Mouse (Mus musculus) lung, embryonic 15.5 days (tissue): ENCODE results near the gene Iqsec1. TPM values are rescaled to one million over a fixed set of nuclear protein-coding genes. Genes with fewer than 3 reads are reported as not detected.

ENCODE experiments used
- ATAC-seq: fragments of 200-750 bp; cut with Nextera tagmentation; 2 replicates; pipeline ENCODE4 v1.8.0; 2017; ENCODE audit warnings: moderate number of reproducible peaks, borderline replicate concordance; ENCODE audit not compliant: low FRiP score, low TSS enrichment; ENCODE audit errors: extremely low read depth
- H3K27ac ChIP-seq: fragments of 300-500 bp; sonication (generic); 2 replicates; pipeline ENCODE4 v1.5.1; 2015; ENCODE audit warnings: moderate library complexity, mild to moderate bottlenecking, inconsistent platforms
- H3K27me3 ChIP-seq: fragments of 300-500 bp; sonication (generic); 2 replicates; pipeline ENCODE4 v1.6.1; 2015; ENCODE audit warnings: inconsistent platforms
- H3K36me3 ChIP-seq: fragments of 300-500 bp; sonication (generic); 2 replicates; pipeline ENCODE4 v1.6.1; 2015; ENCODE audit warnings: inconsistent platforms
- H3K4me1 ChIP-seq: fragments of 300-500 bp; sonication (generic); 2 replicates; pipeline ENCODE4 v1.6.1; 2015; ENCODE audit warnings: inconsistent platforms
- H3K4me2 ChIP-seq: fragments of 300-500 bp; sonication (generic); 2 replicates; pipeline ENCODE4 v1.6.1; 2015; ENCODE audit warnings: inconsistent platforms, mild to moderate bottlenecking, moderate library complexity
- H3K4me3 ChIP-seq: fragments of 300-500 bp; sonication (generic); 2 replicates; pipeline ENCODE4 v1.5.1; 2015; ENCODE audit warnings: mild to moderate bottlenecking, inconsistent platforms
- H3K9ac ChIP-seq: fragments of 300-500 bp; sonication (generic); 2 replicates; pipeline ENCODE4 v1.6.1; 2015; ENCODE audit warnings: inconsistent platforms
- H3K9me3 ChIP-seq: fragments of 300-500 bp; sonication (generic); 2 replicates; pipeline ENCODE4 v1.6.1; 2016; ENCODE audit warnings: inconsistent platforms
- WGBS: fragments of 180-500 bp; shearing (Covaris S2); methylation state at CpG from one replicate; pipeline ENCODE4 v1.1.7; 2015; 5-methylcytosine and 5-hydroxymethylcytosine counted together
- polyA plus RNA-seq: library from polyadenylated mRNA; unstranded; fragments of >200 nt; fragmentation: Nextera tagmentation; extraction: Ambion mirVana; gene quantifications from 2 replicates; pipeline ENCODE4 v1.2.1, GENCODE M21; 2015

Iqsec1 gene
- polyA plus RNA-seq, 1 experiment from 2014 or later: 12.3 TPM

DNA sequence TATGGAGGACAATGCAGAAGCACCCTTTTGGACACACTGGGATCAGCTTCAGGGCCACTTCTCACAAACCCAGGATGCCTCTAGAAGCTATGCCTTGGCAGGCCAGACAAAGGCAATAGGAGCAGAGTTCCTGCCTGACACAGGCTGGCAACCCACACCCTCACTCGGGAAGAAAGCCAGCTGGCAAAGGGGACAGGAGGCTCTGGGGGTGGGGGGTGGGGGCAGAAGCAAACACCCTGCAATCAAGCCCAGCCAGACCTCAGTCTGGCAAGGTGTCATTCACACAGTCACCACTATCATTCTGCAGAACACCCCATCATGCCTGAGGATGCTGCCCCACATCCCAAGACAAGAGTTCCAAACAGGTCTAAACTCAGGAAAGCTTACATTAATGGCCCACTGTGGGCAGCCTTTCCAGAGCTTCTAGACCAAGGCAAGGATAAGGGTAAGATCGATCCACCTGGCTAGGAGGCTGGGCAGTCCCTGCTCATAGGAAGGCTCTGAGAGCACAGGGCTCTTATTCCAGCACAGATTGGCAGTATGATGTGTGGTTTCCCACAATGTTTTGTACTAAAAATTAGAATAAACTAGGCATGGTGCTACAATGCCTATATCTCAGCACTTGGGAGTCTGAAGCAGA, 283.7 kb downstream of the Iqsec1 start:
- Histone ChIP-seq H3K9ac (no peak overlapping the region), H3K4me2 (no peak overlapping the region), H3K27me3 (no peaks in the 10 kb centered on the region), H3K4me1 (peaks cover 82% of the 10 kb centered on the region), H3K36me3 (no peaks in the 10 kb centered on the region), H3K9me3 (no peaks in the 10 kb centered on the region), H3K27ac (peak overlapping the region; percentile 81; the same call in 1 of the 2 replicates), H3K4me3 (no peak overlapping the region)
- ATAC-seq: no peak
- 67% methylated on average over 2 of the region's 2 CpGs for WGBS

DNA sequence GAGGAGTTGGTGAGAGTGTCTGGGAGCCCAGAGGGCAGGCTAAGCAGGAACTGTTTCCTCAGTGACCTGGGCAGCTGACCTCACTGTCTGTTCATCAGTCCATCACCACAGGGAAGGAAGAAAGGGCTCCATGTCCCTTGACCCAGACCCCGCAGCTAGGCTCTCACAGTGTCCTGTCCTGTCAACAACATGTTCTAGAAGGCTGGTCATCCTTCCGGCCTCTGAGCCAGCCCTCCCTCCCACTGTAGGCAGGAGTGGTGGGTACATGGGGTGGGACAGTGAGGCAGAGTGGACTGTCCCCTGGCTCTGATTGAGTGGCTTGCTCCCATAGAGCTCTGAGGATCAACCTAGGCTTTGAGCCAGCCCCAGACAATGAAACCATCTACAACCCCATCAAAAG, 284.7 kb downstream of the Iqsec1 start:
- Histone ChIP-seq H3K36me3 (no peaks in the 10 kb centered on the region), H3K4me3 (no peak overlapping the region), H3K27ac (peak overlapping the region; percentile 81), H3K27me3 (no peaks in the 10 kb centered on the region), H3K9ac (no peak overlapping the region; the same call in 1 of the 2 replicates), H3K9me3 (no peaks in the 10 kb centered on the region), H3K4me2 (no peak overlapping the region), H3K4me1 (peaks cover 75% of the 10 kb centered on the region)
- 33% methylated on average over 2 of the region's 2 CpGs for WGBS
- no peak for ATAC-seq

DNA sequence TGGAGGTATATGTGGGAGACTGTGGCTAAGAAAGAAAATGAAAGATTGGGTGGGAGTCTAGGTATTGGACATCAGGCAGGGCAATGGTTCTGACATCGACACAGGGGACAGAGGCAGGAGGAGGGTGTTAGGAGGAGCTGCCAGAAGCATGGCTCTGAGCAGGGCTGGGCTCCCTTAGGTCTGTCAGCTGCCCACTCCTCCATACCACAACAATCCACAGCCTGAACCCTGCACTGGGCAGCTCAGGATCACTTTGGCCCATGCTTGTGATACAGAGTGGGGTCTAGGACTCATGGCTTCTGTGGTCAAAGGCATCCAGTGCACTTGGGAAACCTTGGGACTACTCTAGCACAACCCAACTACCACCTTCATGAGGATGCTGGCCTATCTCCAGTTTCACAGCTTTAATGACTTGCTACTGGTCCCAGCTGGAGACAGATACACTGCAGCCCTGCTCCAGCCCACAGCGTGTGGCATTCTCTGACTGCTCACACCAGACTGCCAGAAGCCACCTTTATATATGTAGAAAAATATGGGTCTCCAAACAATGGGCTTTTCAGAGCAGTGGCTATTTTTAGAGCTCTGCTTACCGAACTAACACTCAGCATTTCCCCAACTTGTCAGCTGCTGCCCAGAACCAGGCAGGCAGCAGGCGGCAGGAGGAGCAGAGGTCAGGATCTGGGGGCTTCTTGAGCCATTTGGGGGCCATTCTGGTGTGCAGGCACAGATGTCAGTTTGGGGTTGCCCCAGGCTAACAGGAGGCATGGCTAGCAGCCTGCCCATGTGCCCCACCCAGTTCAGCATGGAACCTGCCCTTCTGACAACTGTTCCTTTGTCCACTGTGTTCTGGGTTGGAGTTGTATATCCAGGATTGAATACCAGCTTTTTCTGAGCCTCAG, 285.4 kb downstream of the Iqsec1 start:
- no peaks in the 10 kb centered on the region for H3K27me3 ChIP-seq
- no peaks in the 10 kb centered on the region for H3K36me3 ChIP-seq
- H3K9ac ChIP-seq: no peak overlapping the region; the same call in 1 of the 2 replicates
- H3K4me1 ChIP-seq: peaks cover 72% of the 10 kb centered on the region
- no peak overlapping the region for H3K4me2 ChIP-seq
- H3K9me3 ChIP-seq: no peaks in the 10 kb centered on the region
- 21% methylated on average over 4 of the region's 4 CpGs for WGBS
- no peak overlapping the region for H3K4me3 ChIP-seq
- ATAC-seq: peak; percentile 21; the same call in 1 of the 2 replicates
- H3K27ac ChIP-seq: peak overlapping the region; percentile 81

DNA sequence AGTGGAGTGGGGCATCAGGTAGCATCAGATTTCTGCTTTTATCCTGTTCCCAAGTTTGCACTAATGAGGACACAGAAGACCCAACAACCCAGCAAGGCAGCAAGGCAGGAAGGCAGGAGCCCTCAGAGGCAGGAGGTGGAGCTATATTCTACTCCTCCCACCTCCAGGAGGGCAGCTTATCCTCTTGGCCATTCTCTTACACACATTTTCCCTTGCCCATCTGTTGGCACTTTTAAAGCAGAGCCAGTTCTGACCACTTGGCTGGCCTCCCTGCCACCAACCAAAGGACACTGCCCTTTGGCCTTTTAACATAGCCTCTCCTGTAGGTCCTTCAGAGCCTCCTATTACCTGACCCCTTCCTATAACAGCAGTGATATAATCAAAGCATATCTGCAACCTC, 286.3 kb downstream of the Iqsec1 start:
- Histone ChIP-seq H3K4me3 (no peak overlapping the region), H3K4me1 (peaks cover 63% of the 10 kb centered on the region), H3K4me2 (no peak overlapping the region), H3K9me3 (no peaks in the 10 kb centered on the region), H3K36me3 (no peaks in the 10 kb centered on the region), H3K27me3 (no peaks in the 10 kb centered on the region), H3K9ac (no peak overlapping the region), H3K27ac (no peak overlapping the region)
- no peak for ATAC-seq

DNA sequence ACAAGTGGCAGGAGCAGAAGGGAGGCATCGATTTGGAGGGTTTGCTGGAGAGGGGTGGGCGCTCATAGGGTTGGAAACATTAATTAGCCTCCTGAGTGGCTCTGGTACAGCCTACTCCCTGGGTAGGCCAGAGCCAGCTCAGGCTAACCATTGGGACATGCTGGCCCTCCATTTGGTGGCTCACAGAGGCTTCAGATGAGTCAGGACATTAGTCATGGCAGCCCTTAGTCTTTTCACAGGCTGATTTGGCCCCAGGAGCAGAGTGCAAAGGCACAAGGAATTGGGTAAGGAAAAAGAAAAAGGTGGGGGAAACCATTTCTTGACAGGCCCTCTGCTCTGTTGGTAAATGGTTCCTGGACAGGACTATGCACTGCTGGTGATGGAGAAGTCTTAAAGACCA, 287.1 kb downstream of the Iqsec1 start:
- Histone ChIP-seq H3K27me3 (no peaks in the 10 kb centered on the region), H3K4me3 (no peak overlapping the region), H3K9ac (no peak overlapping the region), H3K36me3 (no peaks in the 10 kb centered on the region; the same call in 1 of the 2 replicates), H3K9me3 (no peaks in the 10 kb centered on the region), H3K4me1 (peaks cover 55% of the 10 kb centered on the region), H3K4me2 (no peak overlapping the region), H3K27ac (no peak overlapping the region)
- ATAC-seq: no peak
- WGBS: 88% methylated on average over 2 of the region's 2 CpGs

DNA sequence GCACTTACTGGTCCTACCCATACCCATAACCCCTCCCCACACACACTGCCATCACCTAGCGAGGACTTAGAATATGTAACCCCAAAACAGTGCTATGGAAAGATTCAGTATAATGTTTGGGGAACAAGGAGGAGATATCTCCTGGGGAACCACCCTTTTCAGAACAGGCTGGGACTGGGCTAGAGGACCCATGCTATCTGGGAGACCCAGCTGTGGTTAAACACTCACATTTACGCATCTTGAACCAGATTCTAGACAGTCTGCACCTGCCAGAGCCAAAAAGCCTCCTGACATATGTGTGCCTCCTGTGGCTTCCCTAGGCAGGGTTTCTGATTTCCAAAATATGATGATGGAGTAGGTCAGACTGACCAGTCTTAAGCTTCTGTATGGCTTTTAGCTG, 287.7 kb downstream of the Iqsec1 start:
- no peak overlapping the region for H3K4me2 ChIP-seq
- WGBS: 86% methylated on average over 2 of the region's 2 CpGs
- H3K27me3 ChIP-seq: no peaks in the 10 kb centered on the region
- no peaks in the 10 kb centered on the region; the same call in 1 of the 2 replicates for H3K36me3 ChIP-seq
- H3K9ac ChIP-seq: no peak overlapping the region
- H3K9me3 ChIP-seq: no peaks in the 10 kb centered on the region
- ATAC-seq: no peak
- peaks cover 48% of the 10 kb centered on the region for H3K4me1 ChIP-seq
- no peak overlapping the region for H3K27ac ChIP-seq
- H3K4me3 ChIP-seq: no peak overlapping the region

DNA sequence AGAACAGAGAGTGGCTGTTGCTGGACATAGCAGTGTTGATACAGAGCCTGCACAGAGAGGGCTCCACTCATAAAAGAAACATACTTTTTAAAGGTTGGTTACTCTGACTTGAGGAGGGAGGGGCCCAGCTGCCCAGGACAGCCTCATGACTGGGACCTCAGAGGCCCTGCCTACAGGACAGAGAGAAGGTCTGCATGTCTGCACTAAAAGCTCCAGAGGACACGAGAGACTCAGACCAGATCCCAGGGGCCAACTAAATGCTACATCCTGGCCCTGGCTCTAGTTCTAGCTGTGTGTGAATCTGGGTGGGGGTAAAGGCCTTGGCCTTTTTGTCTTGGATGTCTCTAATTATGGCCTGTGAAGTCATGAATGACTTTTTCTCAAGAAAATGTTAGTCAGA, 288.4 kb downstream of the Iqsec1 start:
- 60% methylated on average over 1 of the region's 1 CpGs for WGBS
- H3K4me2 ChIP-seq: no peak overlapping the region
- H3K36me3 ChIP-seq: no peaks in the 10 kb centered on the region; the same call in 1 of the 2 replicates
- H3K9ac ChIP-seq: no peak overlapping the region
- no peak overlapping the region for H3K27ac ChIP-seq
- H3K4me1 ChIP-seq: peaks cover 42% of the 10 kb centered on the region
- H3K9me3 ChIP-seq: no peaks in the 10 kb centered on the region
- no peak overlapping the region for H3K4me3 ChIP-seq
- no peaks in the 10 kb centered on the region for H3K27me3 ChIP-seq
- ATAC-seq: no peak

DNA sequence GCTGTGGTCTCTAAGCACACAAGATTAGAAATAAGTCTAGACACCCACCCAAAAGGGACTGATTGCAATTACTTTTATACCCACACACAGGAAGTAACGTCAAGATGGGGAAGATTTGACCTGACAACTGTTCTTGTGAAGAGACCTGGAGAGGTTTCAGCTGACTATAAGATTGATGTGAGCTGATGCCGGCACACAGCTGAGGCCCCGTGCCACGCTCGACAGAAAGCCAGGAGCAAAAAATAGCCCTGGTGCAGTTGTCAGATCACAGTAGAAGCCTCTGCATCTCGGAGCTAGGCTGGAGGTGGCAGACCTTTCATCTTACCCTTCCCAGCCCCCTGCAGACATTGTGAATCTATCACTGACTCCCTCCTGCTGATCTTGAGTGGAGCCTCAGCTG, 289.6 kb downstream of the Iqsec1 start:
- peaks cover 9% of the 10 kb centered on the region for H3K36me3 ChIP-seq
- H3K4me1 ChIP-seq: peaks cover 29% of the 10 kb centered on the region
- no peaks in the 10 kb centered on the region for H3K9me3 ChIP-seq
- H3K4me2 ChIP-seq: no peak overlapping the region
- H3K4me3 ChIP-seq: no peak overlapping the region
- H3K27me3 ChIP-seq: no peaks in the 10 kb centered on the region
- H3K27ac ChIP-seq: no peak overlapping the region
- 51% methylated on average over 6 of the region's 6 CpGs for WGBS
- no peak overlapping the region for H3K9ac ChIP-seq
- no peak for ATAC-seq

DNA sequence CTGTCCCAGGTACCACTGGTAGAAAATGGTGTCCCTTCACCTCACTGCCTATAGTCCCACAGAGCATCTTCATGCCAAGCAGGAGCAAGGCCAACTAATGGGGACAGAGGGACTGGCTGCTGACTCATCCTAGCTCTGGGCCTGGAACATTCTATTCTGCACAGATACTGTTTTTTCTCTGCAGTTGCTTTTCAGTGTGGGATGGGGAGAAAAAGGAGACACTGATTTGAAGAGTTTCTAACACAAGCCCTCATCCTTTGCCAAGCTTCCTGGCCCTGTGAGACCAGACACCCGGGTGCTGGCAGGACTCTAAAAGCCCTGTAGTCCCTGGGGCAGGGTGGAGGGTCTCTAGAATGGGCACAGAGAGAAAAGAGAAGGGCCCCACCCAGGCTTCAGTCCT, 292.7 kb downstream of the Iqsec1 start:
- no peak overlapping the region for H3K4me2 ChIP-seq
- H3K4me3 ChIP-seq: no peak overlapping the region
- H3K4me1 ChIP-seq: peaks cover 3% of the 10 kb centered on the region; the same call in 1 of the 2 replicates
- no peak overlapping the region for H3K27ac ChIP-seq
- H3K36me3 ChIP-seq: peaks cover 31% of the 10 kb centered on the region
- no peak for ATAC-seq
- WGBS: 75% methylated on average over 1 of the region's 1 CpGs
- no peaks in the 10 kb centered on the region for H3K9me3 ChIP-seq
- no peaks in the 10 kb centered on the region for H3K27me3 ChIP-seq
- H3K9ac ChIP-seq: no peak overlapping the region

DNA sequence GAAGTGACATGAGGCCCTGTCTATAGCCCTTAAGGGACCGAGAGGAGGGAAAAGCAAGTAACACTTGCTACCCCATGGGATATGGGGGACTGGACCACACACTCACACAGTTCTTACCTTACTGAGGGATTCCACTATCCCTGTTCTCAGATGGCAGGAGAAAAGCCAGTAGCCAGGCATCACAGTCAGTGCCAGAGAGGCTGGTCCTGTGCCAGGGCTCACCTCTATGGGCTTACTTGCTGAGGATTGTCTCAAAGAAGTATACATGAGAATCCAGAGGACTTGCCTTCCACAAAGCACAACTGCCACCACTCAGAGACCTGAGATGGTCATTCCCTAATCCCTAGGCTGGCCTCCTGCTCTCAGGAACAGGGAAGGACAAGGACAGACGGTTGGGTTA, 296.1 kb downstream of the Iqsec1 start:
- no peak for ATAC-seq
- WGBS: 67% methylated on average over 2 of the region's 2 CpGs
- Histone ChIP-seq H3K4me2 (no peak overlapping the region), H3K27ac (no peak overlapping the region), H3K36me3 (peaks cover 62% of the 10 kb centered on the region), H3K9ac (no peak overlapping the region), H3K27me3 (no peaks in the 10 kb centered on the region), H3K4me1 (peaks cover 9% of the 10 kb centered on the region; the same call in 1 of the 2 replicates), H3K4me3 (no peak overlapping the region), H3K9me3 (no peaks in the 10 kb centered on the region)

DNA sequence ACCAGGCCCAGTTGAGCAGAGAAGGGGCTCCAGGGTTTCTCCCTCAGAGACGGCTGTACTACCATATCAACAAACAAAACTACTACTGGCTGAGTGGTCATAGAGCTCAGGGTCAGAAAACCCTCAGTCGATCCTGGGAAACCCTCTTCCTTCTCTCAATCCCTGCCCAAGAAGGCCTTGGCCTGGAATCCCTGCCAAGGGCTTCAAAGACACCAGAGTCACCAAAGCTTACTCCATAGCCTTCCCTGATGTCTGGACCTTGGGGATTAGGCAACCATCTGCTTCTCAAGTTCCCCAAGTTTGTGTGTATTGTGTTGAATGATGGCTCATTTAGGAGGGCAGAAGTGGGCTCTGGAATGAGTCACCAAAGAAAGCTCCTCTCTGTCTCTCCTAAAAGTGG, 296.6 kb downstream of the Iqsec1 start:
- H3K4me1 ChIP-seq: peaks cover 9% of the 10 kb centered on the region; the same call in 1 of the 2 replicates
- H3K9me3 ChIP-seq: no peaks in the 10 kb centered on the region
- H3K9ac ChIP-seq: no peak overlapping the region
- H3K4me3 ChIP-seq: no peak overlapping the region
- ATAC-seq: no peak
- no peaks in the 10 kb centered on the region for H3K27me3 ChIP-seq
- no peak overlapping the region for H3K4me2 ChIP-seq
- H3K36me3 ChIP-seq: peaks cover 67% of the 10 kb centered on the region
- 65% methylated on average over 2 of the region's 2 CpGs for WGBS
- H3K27ac ChIP-seq: no peak overlapping the region

DNA sequence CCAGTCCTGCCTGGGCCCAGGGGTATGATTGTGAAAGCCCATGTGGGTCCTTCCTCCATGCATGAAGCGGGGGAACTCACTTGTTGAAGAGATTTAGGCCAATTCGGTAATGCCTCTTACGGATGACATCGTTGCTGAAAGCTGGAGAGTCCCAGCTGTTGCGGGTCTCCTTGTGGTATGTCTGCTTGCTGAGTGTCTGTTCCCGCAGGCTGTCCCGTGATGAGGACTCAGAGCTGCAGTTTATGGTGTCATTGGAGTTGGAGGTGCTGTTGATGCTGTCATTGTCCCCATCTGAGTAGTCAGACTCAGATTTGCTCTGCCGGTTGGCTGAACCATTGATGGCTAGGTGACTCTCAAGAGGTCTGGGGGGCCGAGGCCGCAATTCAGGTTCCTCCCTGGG, 299.0 kb downstream of the Iqsec1 start:
- peaks cover 9% of the 10 kb centered on the region; the same call in 1 of the 2 replicates for H3K4me1 ChIP-seq

More for the DNA sequence above, 299.0 kb downstream of the Iqsec1 start:
- Histone ChIP-seq H3K27ac (no peak overlapping the region), H3K9ac (no peak overlapping the region), H3K4me2 (no peak overlapping the region), H3K9me3 (no peaks in the 10 kb centered on the region), H3K36me3 (peaks cover 68% of the 10 kb centered on the region), H3K27me3 (no peaks in the 10 kb centered on the region), H3K4me3 (no peak overlapping the region)
- WGBS: 78% methylated on average over 10 of the region's 10 CpGs
- no peak for ATAC-seq
